In the genomic region with DNA sequence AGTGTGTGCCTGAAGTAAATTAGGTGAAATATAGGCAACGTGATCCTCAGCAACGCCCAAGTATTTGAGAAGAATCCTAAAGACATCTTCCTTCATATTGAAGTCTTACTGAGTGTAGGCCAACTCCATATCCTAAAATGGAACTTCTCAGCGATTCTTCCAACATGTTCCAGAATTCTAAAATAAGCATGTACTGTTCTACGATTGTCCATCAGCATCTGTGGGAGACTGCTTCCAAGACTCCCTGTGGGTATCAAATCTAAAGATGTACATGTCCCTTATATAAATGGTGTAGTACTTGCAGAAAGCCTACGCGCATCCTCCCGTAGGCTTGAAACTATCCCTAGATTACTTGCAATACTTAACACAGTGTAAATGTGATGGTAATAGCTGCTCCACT, we compare ENCODE assay signal across 15 mouse cellular contexts.
DNase-seq lines count a peak whose midpoint lies in the region.
"Had no signal": no experiment of that assay in that cellular context is flagged by ENCODE, and none has a peak within 500 bp of the region (broad histone marks: within the 10 kb centered on the region; RNA-seq: fewer than 3 reads in every experiment).

No protein-coding gene starts in this region.

- intact Hi-C loops in left cerebral cortex, postnatal 4 days (cut with DNase I), result no loop called here
- intact Hi-C loops in left cerebral cortex, postnatal 14 days (cut with DNase I), result loop anchor here (10.0 kb wide), 1 partner anchor 98 kb away; no protein-coding TSS in a partner anchor

- DNase-seq in left cerebral cortex, adult 18-20 months (ENCODE audit: low spot score in 2 of 2), result peak; percentile 41 to 46
- DNase-seq in left cerebral cortex, postnatal 4 days, result no peak
- DNase-seq in brain, adult 2 months (ENCODE audit: low read depth, low spot score), result peak; percentile 87
- DNase-seq in left cerebral cortex, postnatal 14 days (ENCODE audit: low spot score in 2 of 2), result peak; percentile 48 to 79
- peak; percentile 90 for DNase-seq in telencephalon, adult 2 months (ENCODE audit: low read depth, low spot score)
- no peak for DNase-seq in lung, postnatal 10 days
- DNase-seq: adrenal gland, adult 2 months; adrenal gland, postnatal 25 days; cerebellum, adult 2 months; cerebellum, postnatal 10 days; embryo, embryonic 11 days; gastrocnemius, postnatal 10 days; heart, adult 18-20 months; heart, postnatal 10 days; heart, postnatal 4 days had no signal

Comparison
In these comparisons a context has a peak if more than half of its experiments do, and no peak if none do; other contexts are left out.
1. DNase-seq: peak in left cerebral cortex, adult 18-20 months (2 of 2), brain, adult 2 months (single experiment), left cerebral cortex, postnatal 14 days (2 of 2) and telencephalon, adult 2 months (single experiment); none in left cerebral cortex, postnatal 4 days (single experiment) and lung, postnatal 10 days (single experiment).